Mouse (Mus musculus) thymus, adult 2 months (tissue): ENCODE data around the gene Ppm1h. TPM values are rescaled to one million over a fixed set of nuclear protein-coding genes. Genes with fewer than 3 reads are reported as not detected.
"Not testable (repeated sequence)": the region's sequence is repeated elsewhere in the genome, so short reads cannot be mapped to it uniquely, and the experiment has no call there.

Source experiments
- DNase-seq: peaks from one replicate; pipeline ENCODE4 v3.0.0; 2021
- H3K27ac ChIP-seq: fragments of 200-500 bp; 2 replicates; pipeline ENCODE4 v1.5.1; 2012; ENCODE audit warnings: low read length, control low read depth; ENCODE audit not compliant: control insufficient read depth, insufficient read depth
- H3K27me3 ChIP-seq: fragments of 200-500 bp; 2 replicates; pipeline ENCODE4 v1.6.1; 2012; ENCODE audit warnings: mild to moderate bottlenecking, low read length, moderate library complexity, mixed read lengths; ENCODE audit not compliant: control insufficient read depth, insufficient read depth
- H3K36me3 ChIP-seq: fragments of 200-500 bp; 2 replicates; pipeline ENCODE4 v1.6.1; 2012; ENCODE audit warnings: mild to moderate bottlenecking, low read length, moderate library complexity; ENCODE audit not compliant: control insufficient read depth, insufficient read depth
- H3K4me1 ChIP-seq: fragments of 200-500 bp; replicated peaks from 2 replicates; pipeline ENCODE4 v1.6.1; 2012; ENCODE audit warnings: low read length; ENCODE audit not compliant: control insufficient read depth, insufficient read depth
- H3K4me3 ChIP-seq: fragments of 200-500 bp; 2 replicates; pipeline ENCODE4 v1.5.1; 2012; ENCODE audit warnings: mild to moderate bottlenecking, low read length, control low read depth, moderate library complexity; ENCODE audit not compliant: control insufficient read depth, insufficient read depth
- CTCF ChIP-seq: fragments of 200-500 bp; IDR thresholded peaks from 2 replicates; pipeline ENCODE4 v1.5.1; 2012; ENCODE audit warnings: mild to moderate bottlenecking, control low read depth, low read length, moderate library complexity, borderline replicate concordance; ENCODE audit not compliant: control insufficient read depth, poor library complexity, insufficient read depth; ENCODE audit errors: extremely low read depth
- POLR2A ChIP-seq: fragments of 200-500 bp; IDR thresholded peaks from 2 replicates; pipeline ENCODE4 v1.6.1; 2012; ENCODE audit warnings: mild to moderate bottlenecking, low read length, control low read depth, moderate library complexity; ENCODE audit not compliant: control insufficient read depth, poor library complexity, insufficient read depth; ENCODE audit errors: extremely low read depth
- WGBS: fragments of 180-500 bp; shearing (Covaris S2); methylation state at CpG from one replicate; pipeline ENCODE4 v1.1.7; 2018; 5-methylcytosine and 5-hydroxymethylcytosine counted together
- polyA plus RNA-seq: library from polyadenylated mRNA; depleted of rRNA; stranded (reverse); fragments of >200 nt; gene quantifications from 2 replicates; pipeline ENCODE4 v1.2.3, GENCODE M21; 2012

The Ppm1h gene
- polyA plus RNA-seq, 1 experiment, result 61.7 TPM

DNA sequence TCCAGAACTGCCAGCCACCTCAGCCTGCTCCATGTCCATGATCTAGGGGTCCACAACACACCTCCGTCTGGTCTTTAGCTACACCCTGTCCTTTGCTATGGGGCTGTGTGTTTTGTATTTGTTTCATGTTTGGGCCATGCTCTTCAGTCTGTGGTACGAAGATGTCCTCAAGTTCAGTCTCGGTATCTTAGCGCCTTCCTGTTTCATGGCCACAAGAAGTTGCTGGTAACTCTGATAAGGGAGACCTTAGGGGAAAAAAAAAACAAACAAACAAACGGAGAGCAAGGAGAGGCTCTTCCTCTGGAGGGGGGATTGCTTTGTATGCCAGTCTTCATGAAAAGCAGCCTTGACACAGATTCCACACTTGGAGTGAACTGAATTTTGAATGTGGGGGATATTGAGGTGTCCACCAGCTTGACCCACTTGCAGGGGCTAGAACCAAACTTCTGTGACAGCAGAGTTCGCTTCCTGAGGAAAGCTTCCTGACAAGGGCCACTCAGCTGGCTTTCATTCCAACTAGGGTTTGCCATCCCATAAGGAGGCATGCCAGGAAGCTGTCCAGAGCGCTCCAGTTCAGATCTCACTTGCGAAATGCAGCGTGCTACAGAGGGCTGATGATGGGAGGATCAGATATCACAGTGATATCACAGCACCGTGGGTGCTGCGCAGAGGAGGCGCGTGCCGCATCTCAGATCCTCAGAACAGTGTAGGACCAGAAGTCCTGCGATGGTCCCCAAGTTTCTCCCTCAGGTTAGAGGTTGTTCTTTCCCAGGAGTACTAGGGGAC, 254.7 kb downstream of the Ppm1h start:
- TF ChIP-seq CTCF (no peak), POLR2A (no peak)
- no peaks in the 10 kb centered on the region for H3K27me3 ChIP-seq
- DNase-seq, result no peak
- 90% methylated on average over 15 of the region's 15 CpGs for WGBS
- H3K4me1 ChIP-seq, result peaks cover 29% of the 10 kb centered on the region
- H3K36me3 ChIP-seq, result peaks cover 15% of the 10 kb centered on the region
- no peak overlapping the region for H3K27ac ChIP-seq
- no peak overlapping the region for H3K4me3 ChIP-seq

DNA sequence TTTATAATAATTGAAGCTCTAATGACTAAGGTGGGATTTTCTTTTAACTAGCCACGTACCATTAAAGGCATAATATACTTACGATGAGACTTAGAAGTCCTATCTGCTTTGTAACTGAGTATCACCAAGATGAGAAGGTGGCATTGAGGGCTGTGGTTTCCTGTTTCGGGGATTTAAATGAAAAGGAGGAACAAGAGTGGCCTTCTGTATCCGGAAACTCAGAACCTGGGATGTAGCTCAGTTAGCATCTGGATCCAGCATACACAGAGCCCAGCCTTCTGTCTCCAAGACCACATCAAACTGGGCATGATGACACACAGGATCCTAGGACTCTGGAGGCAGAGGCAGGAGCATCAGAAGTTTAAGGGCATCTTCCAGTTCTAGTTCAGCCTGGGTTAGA, 256.8 kb downstream of the Ppm1h start:
- not testable (repeated sequence) for H3K4me3 ChIP-seq, H3K27me3 ChIP-seq, H3K27ac ChIP-seq, DNase-seq
- WGBS, result no CpG with 5 or more reads among the region's 4 CpGs
- Histone ChIP-seq H3K36me3 (peaks cover 15% of the 10 kb centered on the region), H3K4me1 (peaks cover 21% of the 10 kb centered on the region)

DNA sequence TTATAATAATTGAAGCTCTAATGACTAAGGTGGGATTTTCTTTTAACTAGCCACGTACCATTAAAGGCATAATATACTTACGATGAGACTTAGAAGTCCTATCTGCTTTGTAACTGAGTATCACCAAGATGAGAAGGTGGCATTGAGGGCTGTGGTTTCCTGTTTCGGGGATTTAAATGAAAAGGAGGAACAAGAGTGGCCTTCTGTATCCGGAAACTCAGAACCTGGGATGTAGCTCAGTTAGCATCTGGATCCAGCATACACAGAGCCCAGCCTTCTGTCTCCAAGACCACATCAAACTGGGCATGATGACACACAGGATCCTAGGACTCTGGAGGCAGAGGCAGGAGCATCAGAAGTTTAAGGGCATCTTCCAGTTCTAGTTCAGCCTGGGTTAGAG, 258.8 kb downstream of the Ppm1h start:
- not testable (repeated sequence) for DNase-seq, H3K4me3 ChIP-seq, H3K4me1 ChIP-seq, H3K27me3 ChIP-seq, H3K27ac ChIP-seq
- H3K36me3 ChIP-seq, result peaks cover 27% of the 10 kb centered on the region
- no CpG with 5 or more reads among the region's 4 CpGs for WGBS

DNA sequence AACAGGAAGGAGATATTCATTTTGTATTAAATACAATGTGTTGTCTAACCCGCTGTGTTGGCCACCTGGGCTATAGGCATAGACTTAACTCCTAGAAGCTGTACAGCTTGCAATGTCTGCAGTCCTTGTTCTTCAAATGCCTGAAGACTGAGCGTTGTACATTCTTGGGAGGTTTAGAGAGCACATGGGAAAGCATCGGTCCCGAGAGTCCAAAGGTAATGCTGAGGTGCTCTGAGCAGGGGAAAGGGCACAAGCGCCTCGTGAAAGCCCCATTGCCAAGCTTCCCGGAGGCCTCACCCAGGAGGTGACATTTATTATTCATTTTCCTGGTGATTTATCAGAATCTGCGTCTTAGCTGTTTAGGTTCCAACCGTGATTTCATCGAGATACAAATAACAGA, 261.0 kb downstream of the Ppm1h start:
- WGBS, result 97% methylated on average over 10 of the region's 10 CpGs
- no peak overlapping the region for H3K27ac ChIP-seq

DNA sequence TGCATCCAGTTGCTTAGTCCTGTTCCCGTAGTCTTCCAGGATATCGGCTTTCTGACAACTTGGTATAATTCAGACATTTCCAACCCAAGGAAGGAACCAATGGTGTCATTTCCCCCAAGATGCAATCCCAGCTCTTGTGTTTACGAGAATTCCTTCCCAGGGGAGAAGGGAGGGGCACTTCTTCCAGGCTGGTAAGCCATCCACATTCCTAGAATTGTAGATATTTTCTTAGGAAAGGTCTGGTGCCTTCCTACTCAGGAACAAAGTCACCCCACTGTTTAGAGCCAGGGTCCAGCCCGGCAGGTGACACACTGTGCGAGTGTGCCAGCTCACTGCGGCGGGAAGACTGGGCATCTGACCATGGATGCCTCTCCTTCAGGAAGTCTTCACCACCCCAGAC, 264.2 kb downstream of the Ppm1h start:
- H3K36me3 ChIP-seq, result peaks cover 16% of the 10 kb centered on the region
- H3K27me3 ChIP-seq, result no peaks in the 10 kb centered on the region
- TF ChIP-seq CTCF (no peak), POLR2A (no peak)
- 94% methylated on average over 7 of the region's 7 CpGs for WGBS
- H3K4me3 ChIP-seq, result no peak overlapping the region
- no peaks in the 10 kb centered on the region for H3K4me1 ChIP-seq
- no peak for DNase-seq
- no peak overlapping the region for H3K27ac ChIP-seq

More for the DNA sequence above, 261.0 kb downstream of the Ppm1h start:
- Histone ChIP-seq H3K36me3 (peaks cover 16% of the 10 kb centered on the region), H3K4me1 (peaks cover 3% of the 10 kb centered on the region), H3K4me3 (no peak overlapping the region), H3K27me3 (no peaks in the 10 kb centered on the region)
- TF ChIP-seq CTCF, result no peak
- no peak for TF ChIP-seq POLR2A
- no peak for DNase-seq

DNA sequence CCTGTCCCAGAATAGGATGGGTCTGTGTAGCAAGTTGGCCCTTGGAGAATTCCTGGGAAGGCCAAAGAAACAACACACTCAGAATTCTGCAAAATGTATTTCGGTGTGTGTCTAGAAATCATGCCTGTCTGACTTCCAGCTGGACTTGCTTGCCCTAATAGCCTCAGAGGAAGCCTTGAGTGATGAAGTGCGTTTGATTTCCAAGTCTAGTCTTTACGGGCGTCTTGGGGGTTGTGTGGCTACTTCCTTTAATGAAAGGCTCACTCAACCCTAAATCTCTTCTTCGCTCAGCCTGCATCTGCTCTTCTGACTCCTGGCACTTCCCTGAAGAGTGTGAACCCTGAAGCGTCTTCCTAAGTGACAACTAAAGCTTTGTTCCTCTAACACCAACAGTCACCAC, 265.3 kb downstream of the Ppm1h start:
- DNase-seq, result no peak
- no peaks in the 10 kb centered on the region for H3K4me1 ChIP-seq
- no peaks in the 10 kb centered on the region for H3K27me3 ChIP-seq
- TF ChIP-seq POLR2A (no peak), CTCF (no peak)
- no peak overlapping the region for H3K27ac ChIP-seq
- peaks cover 16% of the 10 kb centered on the region for H3K36me3 ChIP-seq
- H3K4me3 ChIP-seq, result no peak overlapping the region
- 69% methylated on average over 6 of the region's 6 CpGs for WGBS

DNA sequence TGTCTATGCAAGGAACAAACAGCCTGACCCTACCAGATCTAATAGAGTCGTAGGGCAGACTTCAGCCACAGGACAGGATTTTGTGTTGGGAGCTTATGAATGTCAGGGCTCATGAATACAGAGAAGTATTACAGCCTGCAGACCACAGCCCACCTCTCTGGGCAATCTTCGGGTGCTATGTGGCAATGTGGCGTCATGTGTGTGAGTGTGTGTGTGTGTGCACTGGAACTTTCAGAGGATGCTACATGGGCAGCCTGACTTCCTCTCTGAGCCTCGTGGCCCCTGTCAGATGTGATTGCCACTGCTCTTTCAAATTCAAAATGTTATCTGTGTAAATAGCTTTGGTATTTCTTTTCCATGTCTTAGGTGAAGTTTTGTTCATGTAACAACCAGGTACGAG, 266.3 kb downstream of the Ppm1h start:
- no peaks in the 10 kb centered on the region for H3K27me3 ChIP-seq
- peaks cover 16% of the 10 kb centered on the region for H3K36me3 ChIP-seq
- no peak overlapping the region for H3K27ac ChIP-seq
- DNase-seq, result no peak
- TF ChIP-seq CTCF, result no peak
- TF ChIP-seq POLR2A, result no peak
- 55% methylated on average over 5 of the region's 5 CpGs for WGBS
- H3K4me1 ChIP-seq, result no peaks in the 10 kb centered on the region
- H3K4me3 ChIP-seq, result no peak overlapping the region
